Mouse (Mus musculus): ENCODE data around the gene Opa3. TPM values are rescaled to one million over a fixed set of nuclear protein-coding genes. Genes with fewer than 3 reads are reported as not detected.

Opa3 gene
- polyA plus RNA-seq, 1 experiment from 2014 or later: 42.9 TPM

GRCm38 (mm10) chr7:19257390-19258022, 29.4 kb downstream of the Opa3 start:
- no peak overlapping the region for H3K4me3 ChIP-seq (ENCODE audit: low read depth, low read length)
- H3K27me3 ChIP-seq (ENCODE audit: control insufficient read depth, insufficient read depth, low read length): no peaks in the 10 kb centered on the region
- no peaks in the 10 kb centered on the region for H3K4me1 ChIP-seq (ENCODE audit: control insufficient read depth, insufficient read depth, low read length)
- no peak overlapping the region for H3K9ac ChIP-seq (ENCODE audit: low read length)
- no peak; the same call in 1 of the 2 replicates for ATAC-seq (ENCODE audit: insufficient number of reproducible peaks, low FRiP score, low TSS enrichment, low read depth)
- DNase-seq (ENCODE audit: low spot score): peak; percentile 61
- WGBS: 37% methylated on average over 11 of the region's 11 CpGs
- no peaks in the 10 kb centered on the region for H3K9me3 ChIP-seq (ENCODE audit: control insufficient read depth, low read length)
- no peak overlapping the region for H3K4me2 ChIP-seq (ENCODE audit: low read depth, severe bottlenecking)
- H3K27ac ChIP-seq (replicated peaks; ENCODE audit: low read depth, low read length): no peak overlapping the region
- peaks cover 28% of the 10 kb centered on the region; the same call in 1 of the 2 replicates for H3K36me3 ChIP-seq (ENCODE audit: control insufficient read depth, insufficient read depth, low read length)

DNA sequence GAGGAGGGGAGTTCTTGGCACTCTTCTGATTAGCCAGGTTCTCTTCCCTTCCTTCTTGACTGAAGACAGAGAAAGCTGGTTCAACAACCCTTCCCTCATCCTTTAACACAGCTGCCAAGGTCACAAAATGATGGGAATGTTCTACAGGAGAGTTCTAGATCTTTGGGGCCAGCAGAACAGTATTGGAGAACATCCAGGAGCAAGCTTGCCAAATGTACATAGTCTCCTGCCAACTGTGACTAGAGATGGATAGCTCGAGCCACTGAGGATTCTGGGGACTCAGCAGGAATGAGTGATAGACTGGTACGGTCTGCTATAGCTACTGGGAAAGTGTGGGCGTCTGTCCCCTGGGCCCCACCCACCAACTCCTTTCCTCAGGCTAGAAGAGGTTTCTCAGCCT, 30.2 kb downstream of the Opa3 start:
- no peak overlapping the region for H3K9ac ChIP-seq (ENCODE audit: low read length)
- DNase-seq (ENCODE audit: low spot score) (no peak), ATAC-seq (ENCODE audit: insufficient number of reproducible peaks, low FRiP score, low TSS enrichment, low read depth) (no peak)
- no peaks in the 10 kb centered on the region for H3K9me3 ChIP-seq (ENCODE audit: control insufficient read depth, low read length)
- H3K4me1 ChIP-seq (ENCODE audit: control insufficient read depth, insufficient read depth, low read length): no peaks in the 10 kb centered on the region
- 75% methylated on average over 3 of the region's 3 CpGs for WGBS
- no peak overlapping the region for H3K4me2 ChIP-seq (ENCODE audit: low read depth, severe bottlenecking)
- H3K27me3 ChIP-seq (ENCODE audit: control insufficient read depth, insufficient read depth, low read length): no peaks in the 10 kb centered on the region
- no peak overlapping the region for H3K4me3 ChIP-seq (ENCODE audit: low read depth, low read length)
- H3K27ac ChIP-seq (replicated peaks; ENCODE audit: low read depth, low read length): no peak overlapping the region
- peaks cover 28% of the 10 kb centered on the region; the same call in 1 of the 2 replicates for H3K36me3 ChIP-seq (ENCODE audit: control insufficient read depth, insufficient read depth, low read length)

DNA sequence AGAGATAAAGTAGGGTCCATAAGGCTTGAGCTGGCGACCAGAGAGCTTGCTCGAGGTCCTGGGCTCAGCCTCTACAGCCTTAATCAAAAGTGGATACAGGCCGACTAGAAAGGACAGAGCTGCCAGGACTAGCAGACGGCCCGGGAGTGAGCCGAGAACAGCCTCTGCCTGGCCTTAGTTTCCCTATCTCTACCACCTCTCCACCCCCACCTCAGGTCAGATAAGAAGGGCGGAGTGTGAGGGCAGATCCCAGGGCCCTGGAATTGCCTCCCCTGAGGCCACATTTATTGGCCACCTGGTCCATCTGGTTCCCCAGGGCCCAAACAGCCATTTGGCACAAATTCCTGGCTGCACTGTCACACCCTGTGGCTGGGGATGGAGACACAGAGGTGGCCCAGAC, 37.0 kb downstream of the Opa3 start:
- H3K27me3 ChIP-seq (ENCODE audit: control insufficient read depth, insufficient read depth, low read length): no peaks in the 10 kb centered on the region
- 46% methylated on average over 7 of the region's 7 CpGs for WGBS
- peaks cover 15% of the 10 kb centered on the region for H3K4me1 ChIP-seq (ENCODE audit: control insufficient read depth, insufficient read depth, low read length)
- no peak overlapping the region for H3K4me2 ChIP-seq (ENCODE audit: low read depth, severe bottlenecking)
- H3K27ac ChIP-seq (replicated peaks; ENCODE audit: low read depth, low read length): no peak overlapping the region
- ATAC-seq (ENCODE audit: insufficient number of reproducible peaks, low FRiP score, low TSS enrichment, low read depth) (no peak), DNase-seq (ENCODE audit: low spot score) (no peak)
- no peak overlapping the region for H3K9ac ChIP-seq (ENCODE audit: low read length)
- H3K36me3 ChIP-seq (ENCODE audit: control insufficient read depth, insufficient read depth, low read length): peaks cover 23% of the 10 kb centered on the region
- 0 out of 2 replicates have a peak overlapping the region, but pooled peaks have one; percentile 6 for H3K4me3 ChIP-seq (ENCODE audit: low read depth, low read length)
- no peaks in the 10 kb centered on the region for H3K9me3 ChIP-seq (ENCODE audit: control insufficient read depth, low read length)

GRCm38 (mm10) chr7:19265928-19266822, 38.0 kb downstream of the Opa3 start:
- Histone ChIP-seq H3K9me3 (ENCODE audit: control insufficient read depth, low read length) (no peaks in the 10 kb centered on the region), H3K36me3 (ENCODE audit: control insufficient read depth, insufficient read depth, low read length) (peaks cover 16% of the 10 kb centered on the region), H3K27ac (replicated peaks; ENCODE audit: low read depth, low read length) (no peak overlapping the region), H3K4me1 (ENCODE audit: control insufficient read depth, insufficient read depth, low read length) (peaks cover 22% of the 10 kb centered on the region), H3K4me3 (ENCODE audit: low read depth, low read length) (no peak overlapping the region), H3K9ac (ENCODE audit: low read length) (no peak overlapping the region), H3K27me3 (ENCODE audit: control insufficient read depth, insufficient read depth, low read length) (no peaks in the 10 kb centered on the region), H3K4me2 (ENCODE audit: low read depth, severe bottlenecking) (no peak overlapping the region)
- DNase-seq (ENCODE audit: low spot score) (no peak), ATAC-seq (ENCODE audit: insufficient number of reproducible peaks, low FRiP score, low TSS enrichment, low read depth) (no peak)
- 78% methylated on average over 10 of the region's 10 CpGs for WGBS

DNA sequence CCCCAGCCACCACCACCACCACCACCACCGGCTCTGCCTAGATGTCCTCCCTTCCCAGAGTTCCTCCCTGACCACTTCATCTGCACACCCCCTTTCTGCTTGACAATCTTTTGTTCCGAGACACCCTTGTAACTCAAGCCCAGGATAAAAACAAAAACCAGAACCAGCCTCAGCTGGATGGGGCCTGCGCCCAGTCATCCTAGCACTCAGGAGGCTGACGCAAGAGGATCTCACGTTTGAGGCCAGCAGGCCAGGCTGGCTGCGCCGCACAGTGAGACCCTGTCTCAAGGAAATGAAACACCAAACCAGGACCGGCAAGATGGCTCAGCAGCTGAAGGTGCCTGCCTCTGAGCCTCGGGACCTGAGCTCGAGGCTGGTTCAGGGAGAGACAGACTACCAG, 38.9 kb downstream of the Opa3 start:
- Histone ChIP-seq H3K27ac (replicated peaks; ENCODE audit: low read depth, low read length) (no peak overlapping the region), H3K4me2 (ENCODE audit: low read depth, severe bottlenecking) (no peak overlapping the region), H3K4me3 (ENCODE audit: low read depth, low read length) (0 out of 2 replicates have a peak overlapping the region, but pooled peaks have one; percentile 8), H3K4me1 (ENCODE audit: control insufficient read depth, insufficient read depth, low read length) (peaks cover 22% of the 10 kb centered on the region), H3K36me3 (ENCODE audit: control insufficient read depth, insufficient read depth, low read length) (peaks cover 16% of the 10 kb centered on the region), H3K27me3 (ENCODE audit: control insufficient read depth, insufficient read depth, low read length) (no peaks in the 10 kb centered on the region), H3K9me3 (ENCODE audit: control insufficient read depth, low read length) (no peaks in the 10 kb centered on the region), H3K9ac (ENCODE audit: low read length) (peak overlapping the region; percentile 22; the same call in 1 of the 2 replicates)
- ATAC-seq (ENCODE audit: insufficient number of reproducible peaks, low FRiP score, low TSS enrichment, low read depth): no peak
- WGBS: 73% methylated on average over 10 of the region's 10 CpGs
- DNase-seq (ENCODE audit: low spot score): no peak

DNA sequence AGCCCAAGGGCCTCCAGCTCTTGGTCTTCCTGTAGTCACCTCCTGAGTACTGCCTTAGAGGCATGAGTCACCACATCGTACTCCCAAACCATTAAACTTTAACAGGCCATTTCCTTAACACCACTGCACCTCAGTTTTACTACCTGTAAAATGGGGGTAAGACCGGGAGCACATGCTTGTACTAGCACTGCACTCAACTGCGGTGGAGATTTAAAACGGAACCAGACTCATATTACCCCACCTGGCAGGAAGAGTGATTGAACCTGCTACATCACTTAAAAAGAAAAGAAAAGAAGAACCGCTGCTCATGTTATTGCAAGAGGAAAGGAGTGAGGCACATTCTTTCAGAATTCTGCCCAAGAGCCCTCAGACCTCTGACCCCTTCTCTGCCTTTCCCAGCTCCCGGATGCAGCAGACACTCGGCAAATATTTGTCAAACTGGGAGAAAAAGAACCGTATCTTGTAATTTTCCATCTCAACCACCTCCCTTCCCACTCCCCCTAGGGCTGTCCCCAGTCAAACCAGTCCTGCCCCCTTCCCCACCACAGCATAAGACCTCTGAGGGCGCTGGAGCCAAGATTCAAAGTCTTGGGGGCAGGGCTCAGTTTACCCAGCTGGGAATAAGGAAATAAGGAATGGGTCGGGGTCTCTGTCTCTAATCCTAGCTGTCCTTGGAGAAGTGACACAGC, 41.0 kb downstream of the Opa3 start:
- peak overlapping the region; percentile 99 for H3K4me2 ChIP-seq (ENCODE audit: low read depth, severe bottlenecking)
- no peak for ATAC-seq (ENCODE audit: insufficient number of reproducible peaks, low FRiP score, low TSS enrichment, low read depth)

GRCm38 (mm10) chr7:19269721-19270441, 41.7 kb downstream of the Opa3 start:
- Histone ChIP-seq H3K9ac (ENCODE audit: low read length) (peak overlapping the region; percentile 48), H3K27me3 (ENCODE audit: control insufficient read depth, insufficient read depth, low read length) (no peaks in the 10 kb centered on the region), H3K4me1 (ENCODE audit: control insufficient read depth, insufficient read depth, low read length) (peaks cover 22% of the 10 kb centered on the region), H3K4me2 (ENCODE audit: low read depth, severe bottlenecking) (peak overlapping the region; percentile 99), H3K9me3 (ENCODE audit: control insufficient read depth, low read length) (no peaks in the 10 kb centered on the region), H3K27ac (replicated peaks; ENCODE audit: low read depth, low read length) (peak overlapping the region; percentile 70), H3K36me3 (ENCODE audit: control insufficient read depth, insufficient read depth, low read length) (peaks cover 2% of the 10 kb centered on the region; the same call in 1 of the 2 replicates), H3K4me3 (ENCODE audit: low read depth, low read length) (peak overlapping the region; percentile 89)
- WGBS: under 1% methylated on average over 19 of the region's 19 CpGs
- DNase-seq (ENCODE audit: low spot score): peak; percentile 61
- ATAC-seq (ENCODE audit: insufficient number of reproducible peaks, low FRiP score, low TSS enrichment, low read depth): no peak

More for the DNA sequence above, 41.0 kb downstream of the Opa3 start:
- peak overlapping the region; percentile 48 for H3K9ac ChIP-seq (ENCODE audit: low read length)
- H3K4me3 ChIP-seq (ENCODE audit: low read depth, low read length): peak overlapping the region; percentile 89
- 36% methylated on average over 10 of the region's 10 CpGs for WGBS
- no peaks in the 10 kb centered on the region for H3K9me3 ChIP-seq (ENCODE audit: control insufficient read depth, low read length)
- peaks cover 9% of the 10 kb centered on the region for H3K36me3 ChIP-seq (ENCODE audit: control insufficient read depth, insufficient read depth, low read length)
- H3K27me3 ChIP-seq (ENCODE audit: control insufficient read depth, insufficient read depth, low read length): no peaks in the 10 kb centered on the region
- DNase-seq (ENCODE audit: low spot score): no peak
- H3K4me1 ChIP-seq (ENCODE audit: control insufficient read depth, insufficient read depth, low read length): peaks cover 22% of the 10 kb centered on the region
- H3K27ac ChIP-seq (replicated peaks; ENCODE audit: low read depth, low read length): peak overlapping the region; percentile 70

Data from limb, embryonic 11.5 days (tissue).